Mouse (Mus musculus) right cerebral cortex, postnatal 25 days (tissue): ENCODE measurements around the gene Uchl5.

Source experiments
- DNase-seq: peaks from one replicate; pipeline ENCODE4 v3.0.0; 2022

Uchl5 gene

GRCm38 (mm10) chr1:143776446-143777411 is at the start of gene Uchl5, which contains the start of gene Trove2:
Gene Uchl5 (plus strand): TSS chr1:143777272.
Gene Trove2 (minus strand): TSS chr1:143777068.
- DNase-seq: peak; percentile 98

- no peak for DNase-seq
Measured at GRCm38 (mm10) chr1:143727701-143728445, 49.2 kb upstream of the Uchl5 start.

GRCm38 (mm10) chr1:143730899-143731298 is 46.2 kb upstream of the Uchl5 start:
- DNase-seq: no peak

GRCm38 (mm10) chr1:143731691-143732090 is 45.4 kb upstream of the Uchl5 start:
- no peak for DNase-seq

- DNase-seq: no peak
Measured at GRCm38 (mm10) chr1:143733914-143734410, 43.1 kb upstream of the Uchl5 start.

- no peak for DNase-seq
Measured at GRCm38 (mm10) chr1:143738811-143739210, 38.3 kb upstream of the Uchl5 start.

- peak; percentile 93 for DNase-seq
Measured at GRCm38 (mm10) chr1:143739361-143740350, 37.4 kb upstream of the Uchl5 start.

- DNase-seq: no peak
Measured at GRCm38 (mm10) chr1:143740581-143740980, 36.5 kb upstream of the Uchl5 start.

GRCm38 (mm10) chr1:143741331-143741730 is 35.7 kb upstream of the Uchl5 start:
- no peak for DNase-seq

GRCm38 (mm10) chr1:143742186-143742585 is 34.9 kb upstream of the Uchl5 start:
- no peak for DNase-seq

- no peak for DNase-seq
Measured at GRCm38 (mm10) chr1:143745871-143746270, 31.2 kb upstream of the Uchl5 start.

- no peak for DNase-seq
Measured at GRCm38 (mm10) chr1:143762159-143762558, 14.9 kb upstream of the Uchl5 start.

GRCm38 (mm10) chr1:143764443-143764842 is 12.6 kb upstream of the Uchl5 start:
- no peak for DNase-seq

GRCm38 (mm10) chr1:143765801-143766200 is 11.3 kb upstream of the Uchl5 start:
- DNase-seq: no peak

GRCm38 (mm10) chr1:143766238-143766637 is 10.8 kb upstream of the Uchl5 start:
- DNase-seq: no peak

GRCm38 (mm10) chr1:143770444-143771109 is 6.5 kb upstream of the Uchl5 start:
- DNase-seq: no peak

- no peak for DNase-seq
Measured at GRCm38 (mm10) chr1:143773082-143773481, 4.0 kb upstream of the Uchl5 start.

- DNase-seq: no peak
Measured at GRCm38 (mm10) chr1:143773909-143774308, 3.2 kb upstream of the Uchl5 start.

- no peak for DNase-seq
Measured at GRCm38 (mm10) chr1:143777558-143778218, 616 bp downstream of the Uchl5 start.

GRCm38 (mm10) chr1:143788584-143789227 is 11.6 kb downstream of the Uchl5 start:
- DNase-seq: no peak

- DNase-seq: no peak
Measured at GRCm38 (mm10) chr1:143803537-143803936, 26.5 kb downstream of the Uchl5 start.
